Mouse (Mus musculus) monocyte, adult 2 months (primary cell): ENCODE results near the gene Vmn1r73.

Experiments
- DNase-seq, 2 experiments: peaks; one replicate each; pipeline ENCODE4 v3.0.0; 2022; ENCODE audit warnings: low spot score in 2 of 2, low read depth in 1 of 2

Vmn1r73 gene

GRCm38 (mm10) chr7:11729966-11730365, at the start of gene Vmn1r73:
TSS of gene Vmn1r73 (plus strand) at chr7:11730266.
- no peak for DNase-seq
